Mouse (Mus musculus) heart, embryonic 16.5 days (tissue): ENCODE data around the gene Zscan29. TPM values are rescaled to one million over a fixed set of nuclear protein-coding genes. Genes with fewer than 3 reads are reported as not detected.
"Not testable (repeated sequence)": the region's sequence is repeated elsewhere in the genome, so short reads cannot be mapped to it uniquely, and the experiment has no call there.

Experiments used
- ATAC-seq: fragments of 200-750 bp; cut with Nextera tagmentation; replicated peaks from 2 replicates; pipeline ENCODE4 v1.8.0; 2017; ENCODE audit warnings: moderate number of reproducible peaks; ENCODE audit not compliant: insufficient read depth, low FRiP score; ENCODE audit errors: extremely low read depth
- H3K27ac ChIP-seq: fragments of 300-500 bp; sonication (generic); 2 replicates; pipeline ENCODE4 v1.5.1; 2014; ENCODE audit warnings: mild to moderate bottlenecking, low read length, control low read depth, moderate library complexity
- H3K27me3 ChIP-seq: fragments of 300-500 bp; sonication (generic); 2 replicates; pipeline ENCODE4 v1.6.1; 2014; ENCODE audit warnings: low read length, mixed read lengths; ENCODE audit not compliant: control insufficient read depth, insufficient read depth
- H3K36me3 ChIP-seq: fragments of 300-500 bp; sonication (generic); 2 replicates; pipeline ENCODE4 v1.6.1; 2014; ENCODE audit not compliant: control insufficient read depth, insufficient read depth
- H3K4me1 ChIP-seq: fragments of 300-500 bp; sonication (generic); 2 replicates; pipeline ENCODE4 v1.6.1; 2014; ENCODE audit warnings: low read length, mixed read lengths; ENCODE audit not compliant: control insufficient read depth, insufficient read depth
- H3K4me2 ChIP-seq: fragments of 300-500 bp; sonication (generic); 2 replicates; pipeline ENCODE4 v1.6.1; 2014; ENCODE audit warnings: low read depth, mild to moderate bottlenecking, control low read depth, low read length
- H3K4me3 ChIP-seq: fragments of 300-500 bp; sonication (generic); 2 replicates; pipeline ENCODE4 v1.5.1; 2014; ENCODE audit warnings: mild to moderate bottlenecking, control low read depth, low read length
- H3K9ac ChIP-seq: fragments of 300-500 bp; sonication (generic); 2 replicates; pipeline ENCODE4 v1.6.1; 2014; ENCODE audit warnings: low read length, control low read depth
- H3K9me3 ChIP-seq: fragments of 300-500 bp; sonication (generic); replicated peaks from 2 replicates; pipeline ENCODE4 v1.6.1; 2016; ENCODE audit warnings: low read length; ENCODE audit not compliant: control insufficient read depth
- WGBS: fragments of 180-500 bp; shearing (Covaris S2); extraction: QIAGEN DNeasy Blood & Tissue Kit; methylation state at CpG from one replicate; pipeline ENCODE4 v1.1.7; 2014; 5-methylcytosine and 5-hydroxymethylcytosine counted together
- polyA plus RNA-seq: library from polyadenylated mRNA; unstranded; fragments of >200 nt; fragmentation: Nextera tagmentation; extraction: Ambion mirVana; gene quantifications from 2 replicates; pipeline ENCODE4 v1.2.1, GENCODE M21; 2015

The Zscan29 gene
- polyA plus RNA-seq, 1 experiment from 2014 or later, result 6.3 TPM

DNA sequence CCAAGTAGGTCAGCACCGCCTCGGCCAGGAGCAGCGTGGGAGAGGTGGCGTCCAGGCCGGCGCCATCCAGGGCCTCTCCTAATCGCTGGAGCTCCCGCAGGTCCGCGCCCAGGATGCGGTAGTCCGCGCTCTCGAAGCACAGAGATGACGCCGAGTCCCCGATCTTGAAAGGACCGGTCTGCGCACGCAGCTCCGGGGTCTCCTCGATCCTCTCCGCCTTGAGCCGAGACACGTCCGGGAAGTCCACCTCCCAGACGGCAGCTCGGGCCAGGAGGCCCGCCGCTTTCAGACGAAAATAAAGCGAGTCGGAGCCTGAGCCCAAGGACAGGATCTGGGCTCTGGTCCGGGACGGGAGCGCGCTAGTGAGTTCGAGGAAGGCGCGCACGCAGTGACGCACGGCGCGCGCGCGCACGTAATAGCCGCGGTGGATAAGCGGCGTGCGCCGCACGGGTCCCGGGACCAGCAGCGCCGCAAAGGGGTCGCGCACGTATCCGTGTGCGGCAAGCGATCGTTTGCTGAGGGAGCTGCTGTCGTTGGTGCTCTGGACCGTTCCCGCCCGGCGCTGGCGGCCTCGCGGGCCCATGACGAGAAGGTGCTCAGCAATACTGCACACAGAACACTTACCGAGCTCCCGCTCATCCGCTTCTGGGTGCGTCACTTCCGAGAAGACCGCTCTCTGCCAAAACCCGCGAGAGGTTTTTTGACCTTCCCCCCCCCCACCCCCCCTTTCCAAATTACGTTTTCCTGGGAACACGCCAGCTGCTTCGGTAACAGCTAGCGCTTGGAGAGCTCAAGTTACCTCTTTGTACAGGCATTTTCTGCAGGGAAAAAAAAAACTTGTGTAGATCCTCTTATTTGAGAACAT, 30.7 kb downstream of the Zscan29 start, which contains the start of the genes Adal and Lcmt2:
Gene Adal (plus strand): TSS at position 411 of the 865 bp plus-strand sequence.
Gene Lcmt2 (minus strand): TSS at position 636 of the 865 bp plus-strand sequence.
- Histone ChIP-seq H3K4me1 (peaks cover 23% of the 10 kb centered on the region), H3K27me3 (no peaks in the 10 kb centered on the region), H3K4me3 (peak within 1 kb of the TSS; percentile 82), H3K36me3 (peaks cover 15% of the 10 kb centered on the region), H3K4me2 (peak within 1 kb of the TSS; percentile 94), H3K27ac (peak within 1 kb of the TSS; percentile 99), H3K9me3 (no peaks in the 10 kb centered on the region), H3K9ac (peak within 1 kb of the TSS; percentile 80)
- under 1% methylated on average over 87 of the region's 87 CpGs for WGBS
- ATAC-seq, result peak; percentile 94

DNA sequence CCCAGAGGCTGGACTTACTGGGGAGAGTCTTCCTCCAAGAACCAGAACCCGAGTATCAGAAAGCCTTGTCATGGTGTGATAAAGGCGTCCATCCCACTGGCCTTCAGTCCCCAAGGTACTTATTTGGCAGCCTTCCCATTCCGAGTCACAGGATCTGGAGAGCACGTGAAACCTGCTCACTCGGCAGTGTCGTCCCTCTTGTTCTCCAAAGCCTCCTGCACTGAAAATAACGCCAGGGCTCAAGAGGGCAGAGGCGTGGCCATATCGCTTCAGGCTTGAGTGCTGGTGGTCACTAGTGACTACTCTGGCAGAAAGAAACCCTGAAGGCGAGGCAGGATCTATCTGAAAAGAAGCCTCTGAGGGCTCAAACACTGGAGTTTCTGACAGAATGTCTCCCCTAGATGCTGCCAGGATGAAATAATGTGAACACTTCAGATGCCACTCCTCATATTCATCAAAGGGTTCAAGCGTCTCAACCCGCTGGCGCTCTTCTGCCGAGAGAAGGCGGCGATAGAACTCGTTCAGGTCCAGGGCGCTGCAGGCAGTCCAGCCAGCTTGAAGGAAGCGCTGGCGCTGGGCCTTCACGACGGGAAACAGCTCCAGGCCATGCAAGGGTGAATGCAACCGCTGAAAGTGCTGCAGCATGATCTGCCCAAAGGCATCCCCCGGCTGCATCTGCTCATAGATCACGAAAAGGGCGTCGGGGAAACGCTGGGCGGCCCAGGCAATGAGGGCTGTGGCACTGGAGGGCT, 31.5 kb downstream of the Zscan29 start:
- H3K4me1 ChIP-seq, result peaks cover 23% of the 10 kb centered on the region
- 28% methylated on average over 29 of the region's 29 CpGs for WGBS
- H3K27ac ChIP-seq, result peak overlapping the region; percentile 99
- peak overlapping the region; percentile 94 for H3K4me2 ChIP-seq
- peaks cover 15% of the 10 kb centered on the region for H3K36me3 ChIP-seq
- no peaks in the 10 kb centered on the region for H3K9me3 ChIP-seq
- peak; percentile 34; the same call in 1 of the 2 replicates for ATAC-seq
- peak overlapping the region; percentile 82 for H3K4me3 ChIP-seq
- H3K27me3 ChIP-seq, result no peaks in the 10 kb centered on the region
- H3K9ac ChIP-seq, result peak overlapping the region; percentile 80

DNA sequence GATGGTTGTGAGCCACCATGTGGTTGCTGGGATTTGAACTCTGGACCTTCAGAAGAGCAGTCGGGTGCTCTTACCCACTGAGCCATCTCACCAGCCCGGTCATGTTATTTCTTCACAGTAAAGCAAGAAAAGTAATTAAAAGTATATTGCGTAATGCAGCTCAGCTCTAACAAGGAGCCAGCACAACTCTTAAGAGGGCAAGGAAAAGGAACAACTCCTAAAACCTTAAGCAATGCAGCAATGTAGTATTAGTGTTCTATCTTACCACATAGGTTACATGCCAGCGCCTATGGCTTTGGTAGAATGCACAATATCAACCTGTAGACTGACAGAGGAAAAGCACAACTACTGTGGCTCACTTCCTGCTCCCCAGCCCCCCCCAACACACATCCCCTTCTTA, 33.6 kb downstream of the Zscan29 start:
- peaks cover 23% of the 10 kb centered on the region for H3K4me1 ChIP-seq
- H3K4me2 ChIP-seq, result 0 out of 2 replicates have a peak overlapping the region, but pooled peaks have one; percentile 1
- 93% methylated on average over 4 of the region's 4 CpGs for WGBS
- H3K27ac ChIP-seq, result no peak overlapping the region
- no peak overlapping the region for H3K9ac ChIP-seq
- H3K4me3 ChIP-seq, result no peak overlapping the region
- no peaks in the 10 kb centered on the region for H3K27me3 ChIP-seq
- peaks cover 15% of the 10 kb centered on the region for H3K36me3 ChIP-seq
- no peaks in the 10 kb centered on the region for H3K9me3 ChIP-seq
- ATAC-seq, result no peak

DNA sequence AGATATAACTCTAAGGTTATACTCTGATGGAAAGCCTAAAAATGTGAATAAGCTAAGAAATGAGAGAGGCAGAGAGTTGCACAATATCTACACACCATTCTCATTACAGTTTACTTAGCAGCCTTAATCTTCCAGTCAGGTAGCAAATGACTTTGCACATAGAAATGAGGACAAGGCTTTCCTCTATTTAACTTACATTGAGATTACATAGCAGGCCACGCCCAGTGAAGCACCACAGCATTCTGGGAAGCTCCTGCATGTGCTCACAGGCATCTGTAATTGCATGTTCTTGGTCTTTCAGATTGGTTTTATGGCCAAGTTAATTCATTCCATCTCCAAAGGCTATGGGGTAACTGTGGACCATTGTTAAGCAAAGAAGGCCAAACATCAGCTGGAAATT, 38.1 kb downstream of the Zscan29 start:
- H3K4me2 ChIP-seq, result no peak overlapping the region
- no peaks in the 10 kb centered on the region for H3K9me3 ChIP-seq
- 58% methylated on average over 1 of the region's 1 CpGs for WGBS
- H3K27me3 ChIP-seq, result no peaks in the 10 kb centered on the region
- no peak overlapping the region for H3K27ac ChIP-seq
- H3K4me1 ChIP-seq, result no peaks in the 10 kb centered on the region
- no peak overlapping the region for H3K9ac ChIP-seq
- H3K36me3 ChIP-seq, result no peaks in the 10 kb centered on the region
- H3K4me3 ChIP-seq, result no peak overlapping the region
- no peak for ATAC-seq

DNA sequence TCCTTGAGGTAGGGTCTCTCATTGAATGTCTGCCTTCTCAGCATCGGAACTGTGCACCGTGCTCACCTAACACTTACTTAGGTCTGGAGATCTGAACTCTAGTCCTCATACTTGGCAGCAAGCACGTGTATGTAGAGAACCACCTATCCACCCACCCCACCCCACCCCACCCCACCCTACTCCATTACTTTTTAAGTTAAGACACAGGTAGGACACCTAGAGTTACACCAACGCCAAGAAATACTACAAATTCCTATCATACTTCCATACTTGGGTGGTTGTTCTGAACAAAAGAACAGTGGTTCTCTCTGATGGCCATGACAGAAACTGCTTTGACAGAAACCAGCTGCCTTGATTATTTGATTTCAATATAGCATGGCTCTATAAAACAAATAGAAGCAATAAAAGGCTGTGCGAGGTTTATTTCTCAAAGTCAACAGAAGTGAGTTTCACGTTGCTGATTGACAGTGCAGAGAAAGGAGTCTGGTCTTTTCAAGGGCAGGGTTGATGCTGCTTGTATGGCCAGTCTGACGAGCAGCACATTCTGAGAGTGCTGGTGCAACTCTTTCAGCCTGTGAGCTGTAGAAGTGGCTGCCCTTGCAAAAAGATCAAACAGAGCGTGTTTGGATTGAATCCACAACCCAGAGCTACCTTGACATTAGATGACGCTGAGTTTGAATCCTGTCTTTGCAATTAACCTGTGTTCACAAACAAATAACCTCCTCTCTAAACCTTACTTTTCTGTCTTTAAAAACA, 41.9 kb downstream of the Zscan29 start:
- H3K9me3 ChIP-seq, result no peaks in the 10 kb centered on the region
- no peaks in the 10 kb centered on the region for H3K4me1 ChIP-seq
- no peak overlapping the region for H3K4me2 ChIP-seq
- H3K27me3 ChIP-seq, result no peaks in the 10 kb centered on the region
- no peak overlapping the region for H3K27ac ChIP-seq
- no peak overlapping the region for H3K4me3 ChIP-seq
- 52% methylated on average over 9 of the region's 9 CpGs for WGBS
- ATAC-seq, result no peak
- no peak overlapping the region for H3K9ac ChIP-seq
- H3K36me3 ChIP-seq, result no peaks in the 10 kb centered on the region

DNA sequence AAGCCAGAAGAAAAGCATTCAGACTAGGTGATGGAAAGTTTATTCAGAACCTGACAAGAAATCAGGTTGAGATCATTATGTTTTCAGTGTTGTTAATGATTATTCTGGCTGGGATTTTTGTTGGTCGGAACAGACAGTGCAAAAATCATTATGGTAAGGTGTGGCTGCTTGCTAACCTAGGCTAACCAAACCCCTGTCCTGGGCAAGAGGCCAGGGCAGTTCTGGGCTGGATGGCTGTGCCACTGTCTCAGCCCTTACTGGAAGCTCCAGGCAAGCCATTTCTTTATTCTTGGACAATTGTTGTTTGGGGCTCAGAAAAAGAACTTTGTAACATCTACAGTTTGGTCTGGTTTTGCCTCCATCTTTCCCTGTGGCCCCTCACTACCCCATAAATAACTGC, 43.4 kb downstream of the Zscan29 start:
- no peak overlapping the region for H3K4me2 ChIP-seq
- no peaks in the 10 kb centered on the region for H3K4me1 ChIP-seq
- no peak overlapping the region for H3K27ac ChIP-seq
- H3K36me3 ChIP-seq, result no peaks in the 10 kb centered on the region
- no peaks in the 10 kb centered on the region for H3K27me3 ChIP-seq
- whole genome bisulfite sequencing, result 74% methylated on average over 1 of the region's 1 CpGs
- H3K9ac ChIP-seq, result no peak overlapping the region
- H3K9me3 ChIP-seq, result no peaks in the 10 kb centered on the region
- H3K4me3 ChIP-seq, result no peak overlapping the region
- no peak for ATAC-seq

DNA sequence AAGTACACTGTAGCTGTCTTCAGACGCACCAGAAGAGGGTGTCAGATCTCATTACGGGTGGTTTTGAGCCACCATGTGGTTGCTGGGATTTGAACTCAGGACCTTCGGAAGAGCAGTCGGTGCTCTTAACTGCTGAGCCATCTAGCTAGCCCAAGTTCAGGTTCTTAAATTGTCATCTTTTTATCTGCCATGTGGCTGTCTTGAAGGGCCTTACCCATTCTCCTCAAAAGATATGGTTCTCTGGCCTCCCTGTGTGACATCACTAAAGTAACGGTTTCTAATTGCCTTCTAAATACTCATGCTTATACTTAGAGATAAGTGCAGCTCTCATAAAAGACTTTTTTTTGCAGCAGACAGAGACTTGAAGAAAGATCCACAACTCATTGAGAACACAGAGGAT, 44.6 kb downstream of the Zscan29 start:
- H3K9ac ChIP-seq, H3K4me1 ChIP-seq, ATAC-seq, H3K27ac ChIP-seq, H3K27me3 ChIP-seq, H3K9me3 ChIP-seq, H3K4me2 ChIP-seq, H3K36me3 ChIP-seq, H3K4me3 ChIP-seq: not testable (repeated sequence)
- 76% methylated on average over 5 of the region's 5 CpGs for WGBS

DNA sequence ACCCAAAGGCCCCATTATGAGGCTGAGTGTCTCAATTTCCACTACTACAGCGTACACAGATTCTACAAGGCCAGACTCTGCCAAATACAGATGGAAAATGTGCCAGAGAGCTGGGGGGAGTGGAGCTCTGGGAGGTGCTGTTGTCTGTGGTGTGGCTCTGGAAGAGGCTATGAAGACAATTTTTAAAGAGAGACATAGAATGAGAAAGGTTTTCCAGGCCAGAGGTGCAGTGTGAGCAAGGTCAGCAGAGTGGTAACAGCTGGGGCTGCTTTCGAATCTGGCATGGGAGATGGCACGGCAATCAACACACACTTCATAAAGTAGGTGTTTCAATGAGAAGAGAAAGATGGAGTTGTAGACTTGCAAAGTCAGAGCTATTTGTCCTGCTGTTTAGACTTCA, 51.7 kb downstream of the Zscan29 start:
- 74% methylated on average over 3 of the region's 3 CpGs for WGBS
- no peak for ATAC-seq

More for the DNA sequence above, 51.7 kb downstream of the Zscan29 start:
- Histone ChIP-seq H3K27me3 (no peaks in the 10 kb centered on the region), H3K4me1 (no peaks in the 10 kb centered on the region), H3K27ac (no peak overlapping the region), H3K4me3 (no peak overlapping the region), H3K9me3 (no peaks in the 10 kb centered on the region), H3K4me2 (no peak overlapping the region), H3K36me3 (no peaks in the 10 kb centered on the region), H3K9ac (no peak overlapping the region)
